Mouse (Mus musculus) ES-E14 (cell line): ENCODE data around the gene Tnnt3. TPM values are rescaled to one million over a fixed set of nuclear protein-coding genes. Genes with fewer than 3 reads are reported as not detected.

Source experiments
- DNase-seq: peaks from one replicate; pipeline ENCODE4 v3.0.0-alpha.2; 2013; ENCODE audit warnings: low read depth, low spot score
- H3K27ac ChIP-seq: 2 replicates; pipeline ENCODE4 v1.5.1; 2012; ENCODE audit warnings: low read depth, mild to moderate bottlenecking, low read length, moderate library complexity, mixed read lengths; ENCODE audit not compliant: poor library complexity, insufficient read depth, severe bottlenecking
- H3K36me3 ChIP-seq: 2 replicates; pipeline ENCODE4 v1.6.1; 2012; ENCODE audit warnings: mild to moderate bottlenecking, low read length, moderate library complexity, mixed read lengths; ENCODE audit not compliant: control insufficient read depth, poor library complexity, insufficient read depth, severe bottlenecking
- H3K4me1 ChIP-seq, 2 experiments: fragments of 150-350 bp in 1 of 2; sonication (generic) in 1 of 2; 2 replicates each; pipeline ENCODE4 v1.6.1; 2012; ENCODE audit warnings: low read length in 2 of 2, mild to moderate bottlenecking in 1 of 2, mixed read lengths in 1 of 2; ENCODE audit not compliant: control insufficient read depth in 2 of 2, insufficient read depth in 2 of 2, poor library complexity in 1 of 2
- H3K4me3 ChIP-seq, 2 experiments: fragments of 150-350 bp in 1 of 2; sonication (generic) in 1 of 2; 2 replicates each; pipeline ENCODE4 v1.5.1; 2012; ENCODE audit warnings: low read length in 2 of 2, low read depth in 1 of 2, mild to moderate bottlenecking in 1 of 2, mixed read lengths in 1 of 2; ENCODE audit not compliant: insufficient read depth in 1 of 2, poor library complexity in 1 of 2, severe bottlenecking in 1 of 2
- H3K9ac ChIP-seq: 2 replicates; pipeline ENCODE4 v1.6.1; 2012; ENCODE audit warnings: low read depth, mild to moderate bottlenecking, low read length, mixed read lengths; ENCODE audit not compliant: poor library complexity, insufficient read depth, severe bottlenecking
- H3K9me3 ChIP-seq: fragments of 150-350 bp; sonication (generic); 2 replicates; pipeline ENCODE4 v1.6.1; 2012; ENCODE audit warnings: low read depth, mild to moderate bottlenecking, low read length; ENCODE audit not compliant: control insufficient read depth, insufficient read depth
- CHD2 ChIP-seq: IDR thresholded peaks from 2 replicates; pipeline ENCODE4 v1.6.1; 2014; ENCODE audit warnings: mild to moderate bottlenecking, low read depth, low read length, inconsistent platforms
- HCFC1 ChIP-seq: IDR thresholded peaks from 2 replicates; pipeline ENCODE4 v1.6.1; 2012; ENCODE audit warnings: low read length, inconsistent platforms, borderline replicate concordance; ENCODE audit not compliant: insufficient read depth
- MAFK ChIP-seq: IDR thresholded peaks from 2 replicates; pipeline ENCODE4 v1.6.1; 2014; ENCODE audit warnings: mild to moderate bottlenecking, low read depth, low read length, inconsistent platforms; ENCODE audit not compliant: insufficient read depth
- ZC3H11A ChIP-seq: IDR thresholded peaks from 2 replicates; pipeline ENCODE4 v1.6.1; 2012; ENCODE audit warnings: low read depth, mild to moderate bottlenecking, inconsistent platforms, low read length, borderline replicate concordance
- ZNF384 ChIP-seq: IDR thresholded peaks from 2 replicates; pipeline ENCODE4 v1.6.1; 2012; ENCODE audit warnings: low read depth, low read length, inconsistent platforms
- in situ Hi-C, 2 experiments: fragments of 600-800 bp; cut with MboI; formaldehyde crosslinking; loops; one replicate each; pipeline ENCODE4 v1.15.1; 2025; ENCODE audit warnings: low sequenced_read_pairs in 2 of 2, inconsistent platforms in 1 of 2; ENCODE audit not compliant: unreplicated experiment in 2 of 2
- total RNA-seq: library from RNA; depleted of rRNA; stranded (reverse); fragments of 300-350 nt; gene quantifications from 2 replicates; pipeline ENCODE4 v1.2.3, GENCODE M21; 2012

The Tnnt3 gene
- total RNA-seq, 1 experiment, result 6.4 TPM

- TF ChIP-seq ZNF384 (no peak), MAFK (no peak), CHD2 (no peak), ZC3H11A (no peak), HCFC1 (no peak)
- Histone ChIP-seq H3K4me1 (peaks cover 2 to 17% of the 10 kb centered on the region in 2 experiments; a peak in 3 of 4 replicates), H3K27ac (peak within 1 kb of the TSS; percentile 39; the same call in 1 of the 2 replicates), H3K9ac (peak within 1 kb of the TSS; percentile 90), H3K36me3 (peaks cover 3% of the 10 kb centered on the region; the same call in 1 of the 2 replicates), H3K9me3 (no peaks in the 10 kb centered on the region), H3K4me3 (peak within 1 kb of the TSS; percentile 88 to 92)
- no peak for DNase-seq
- in situ Hi-C loops, result no loop called here
These were observed 34.0 kb downstream of the Tnnt3 start, which contains the start of gene Mrpl23 for GRCm38 (mm10) chr7:142532671-142533058. Gene Mrpl23, plus strand, starts transcription at chr7:142532686.

GRCm38 (mm10) chr7:142533059-142533855 is 34.6 kb downstream of the Tnnt3 start:
- peak overlapping the region; percentile 88 to 92 for H3K4me3 ChIP-seq
- TF ChIP-seq CHD2 (no peak), HCFC1 (0 out of 2 replicates have a peak, but pooled peaks have one; percentile 18), ZC3H11A (0 out of 2 replicates have a peak, but pooled peaks have one; percentile 4)
- peak overlapping the region; percentile 90 for H3K9ac ChIP-seq
- H3K27ac ChIP-seq, result peak overlapping the region; percentile 39; the same call in 1 of the 2 replicates
- DNase-seq, result peak; percentile 34
- no peaks in the 10 kb centered on the region for H3K9me3 ChIP-seq
- peaks cover 2 to 19% of the 10 kb centered on the region in 2 experiments; a peak in 3 of 4 replicates for H3K4me1 ChIP-seq
- in situ Hi-C loops, result no loop called here
- peaks cover 3% of the 10 kb centered on the region; the same call in 1 of the 2 replicates for H3K36me3 ChIP-seq

DNA sequence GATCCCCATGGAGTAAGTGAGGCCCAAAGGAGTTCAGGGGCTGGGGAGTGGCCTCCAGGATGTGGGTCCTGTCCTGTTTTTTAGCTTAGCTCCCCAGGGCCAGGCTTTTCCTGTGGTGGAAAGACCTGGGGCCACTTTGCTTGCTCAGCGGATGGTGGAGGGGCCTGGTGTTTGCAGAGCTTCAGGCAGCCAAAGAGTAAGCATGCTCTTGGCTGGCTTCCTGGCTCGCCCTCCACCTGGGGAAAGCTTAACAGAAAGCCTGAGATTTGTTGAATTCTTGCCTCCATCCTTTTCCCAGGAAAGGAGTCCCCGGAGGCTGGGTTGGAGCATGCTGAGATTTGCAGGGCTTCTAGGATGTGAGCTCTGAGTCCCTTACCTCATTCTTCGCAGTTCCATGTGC is 36.5 kb downstream of the Tnnt3 start:
- in situ Hi-C loops, result no loop called here
- no peaks in the 10 kb centered on the region for H3K9me3 ChIP-seq
- H3K4me3 ChIP-seq, result no peak overlapping the region
- TF ChIP-seq MAFK (no peak), ZC3H11A (no peak), ZNF384 (no peak), CHD2 (no peak), HCFC1 (no peak)
- H3K4me1 ChIP-seq, result peaks cover 2 to 21% of the 10 kb centered on the region in 2 experiments; a peak in 3 of 4 replicates
- no peak for DNase-seq
- no peak overlapping the region for H3K9ac ChIP-seq
- H3K36me3 ChIP-seq, result peaks cover 4% of the 10 kb centered on the region; the same call in 1 of the 2 replicates
- H3K27ac ChIP-seq, result no peak overlapping the region

- Histone ChIP-seq H3K9ac (no peak overlapping the region), H3K4me3 (no peak overlapping the region), H3K9me3 (no peaks in the 10 kb centered on the region), H3K36me3 (peaks cover 7% of the 10 kb centered on the region; the same call in 1 of the 2 replicates), H3K4me1 (peaks cover 2 to 21% of the 10 kb centered on the region in 2 experiments; a peak in 3 of 4 replicates), H3K27ac (no peak overlapping the region)
- TF ChIP-seq HCFC1 (no peak), ZC3H11A (no peak), ZNF384 (no peak), MAFK (no peak), CHD2 (no peak)
- in situ Hi-C loops, result no loop called here
- DNase-seq, result no peak
These were observed 37.2 kb downstream of the Tnnt3 start for GRCm38 (mm10) chr7:142535832-142536231.
